Mouse (Mus musculus) gastrocnemius, adult 18-20 months (tissue): ENCODE measurements around the gene Tyrp1. TPM values are rescaled to one million over a fixed set of nuclear protein-coding genes. Genes with fewer than 3 reads are reported as not detected.

ENCODE experiments used
- DNase-seq: peaks from one replicate; pipeline ENCODE4 v3.0.0; 2021; ENCODE audit warnings: low spot score
- long read RNA-seq, 2 experiments: library from polyadenylated mRNA; stranded (forward); transcript quantifications; one replicate each; pipeline ENCODE4 v2.0.0; 2021
- total RNA-seq, 2 experiments: library from RNA; stranded (reverse); gene quantifications; 2 replicates each; pipeline ENCODE4 v1.2.3; 2021

Gene Tyrp1
- total RNA-seq: not detected
- long read RNA-seq, experiment 1: 0 reads
- long read RNA-seq, experiment 2: 0 reads

DNA sequence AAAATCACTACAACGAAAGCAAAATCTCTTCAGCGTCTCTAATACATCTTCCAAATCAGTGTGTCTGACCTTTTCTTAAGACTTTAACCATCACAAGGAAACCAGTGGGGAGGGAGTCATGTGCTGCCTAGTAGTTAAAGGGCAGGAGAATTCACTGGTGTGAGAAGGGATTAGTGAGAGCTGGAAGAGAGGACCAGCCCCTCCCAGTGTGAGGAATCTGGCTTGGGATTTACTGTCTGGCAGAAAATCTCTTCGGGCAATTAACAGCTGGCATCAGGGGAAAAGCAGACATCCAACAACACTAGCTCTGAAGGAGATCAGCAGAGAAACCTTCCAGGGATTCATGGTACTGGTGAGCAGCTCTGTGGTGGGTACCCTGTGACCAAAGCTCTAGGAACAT lies at the start of gene Tyrp1:
Gene Tyrp1, plus strand, starts transcription at position 74 of the 400 bp plus-strand sequence.
- DNase-seq: no peak

DNA sequence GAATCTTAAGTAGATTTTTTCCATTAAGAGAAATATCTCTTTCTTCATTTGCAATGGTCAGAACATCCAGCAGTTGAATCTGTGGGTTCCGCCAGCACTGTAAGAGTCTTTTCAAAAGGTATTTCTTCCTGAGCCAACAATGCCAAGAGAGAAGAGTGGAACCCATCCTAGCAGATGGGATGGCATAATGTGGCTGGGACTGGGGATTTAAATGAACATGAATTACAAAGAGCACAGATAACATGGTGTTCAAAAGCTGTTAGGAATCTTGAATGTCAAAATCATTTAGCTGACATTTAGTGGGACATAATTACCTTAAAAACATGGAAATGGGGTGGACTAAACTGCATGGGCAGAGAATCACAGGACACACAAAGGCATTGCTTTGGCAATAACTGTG lies 45.6 kb upstream of the Tyrp1 start:
- no peak for DNase-seq

DNA sequence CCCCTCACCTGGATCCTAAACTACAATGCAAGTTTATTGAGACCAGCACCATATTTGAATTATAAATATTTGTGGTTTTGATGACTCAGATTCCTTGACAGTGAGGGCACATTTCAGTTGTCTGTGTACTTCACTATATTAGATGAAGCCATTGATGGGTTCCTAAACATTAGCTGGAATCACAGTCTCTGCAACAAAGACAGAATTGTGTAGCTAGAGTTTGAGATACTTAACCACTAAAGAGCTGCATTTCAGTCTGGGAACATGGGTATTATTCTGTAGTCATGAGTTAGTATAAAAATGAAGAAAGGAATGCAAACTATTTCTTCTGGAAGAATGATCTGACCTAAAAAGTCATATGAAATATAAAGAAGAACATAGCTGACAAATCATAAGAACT lies 14.4 kb upstream of the Tyrp1 start:
- DNase-seq: no peak

DNA sequence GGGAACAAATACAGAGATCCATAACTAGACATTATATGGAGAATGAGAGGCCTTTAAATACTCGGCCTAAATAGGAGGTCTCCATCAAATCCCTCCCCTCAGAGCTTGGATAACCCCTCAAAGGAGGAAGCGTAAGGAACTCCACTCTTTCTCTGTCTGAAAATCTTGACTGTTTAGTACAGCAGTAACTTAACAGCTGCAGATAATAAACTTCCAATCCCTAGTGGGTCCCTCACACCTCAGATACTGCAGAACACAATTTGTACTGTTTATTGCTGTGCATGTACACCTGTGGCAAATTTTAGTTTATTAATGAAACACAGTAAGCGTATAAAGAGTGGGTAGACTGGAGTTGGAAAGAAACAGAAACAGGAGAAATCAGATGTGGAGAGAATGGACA lies 12.0 kb upstream of the Tyrp1 start:
- DNase-seq: no peak

DNA sequence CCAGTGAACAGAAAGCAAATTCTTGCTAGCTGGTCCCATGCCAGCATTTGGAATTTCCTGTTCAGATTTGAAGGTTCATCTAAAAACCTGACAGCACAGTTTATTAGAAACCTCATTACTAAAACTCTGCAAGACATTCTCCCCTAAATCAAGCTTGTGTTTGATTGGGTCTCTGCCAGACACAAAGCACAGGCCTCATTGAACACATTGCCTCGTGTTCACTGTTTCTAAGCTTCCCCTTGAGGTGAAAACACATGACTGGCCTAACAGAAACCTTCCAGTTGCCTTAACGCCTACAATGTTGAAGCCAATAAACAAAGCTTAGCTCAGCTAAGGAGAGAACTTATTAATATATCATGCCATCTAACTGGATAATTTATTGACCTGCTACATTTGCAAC lies 5.7 kb upstream of the Tyrp1 start:
- no peak for DNase-seq

DNA sequence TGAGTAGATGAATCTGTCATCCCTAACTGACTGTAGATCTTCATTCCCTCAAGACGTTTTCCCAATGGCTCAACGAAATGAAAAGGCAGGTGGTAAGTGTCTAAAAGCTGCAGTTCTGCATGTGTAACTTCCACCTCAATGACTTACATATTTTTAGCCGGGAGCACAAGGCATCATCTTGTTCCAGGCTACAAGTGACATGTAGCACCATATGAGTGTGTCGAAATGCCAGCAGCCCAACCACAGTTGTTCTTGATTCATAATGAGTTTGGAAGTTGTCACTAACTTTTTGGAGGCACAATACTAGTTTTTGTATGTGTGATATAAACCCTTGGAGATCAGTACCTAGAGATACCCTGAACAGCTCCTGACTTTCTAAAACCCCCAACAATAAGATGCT lies 5.4 kb downstream of the Tyrp1 start:
- DNase-seq: no peak

DNA sequence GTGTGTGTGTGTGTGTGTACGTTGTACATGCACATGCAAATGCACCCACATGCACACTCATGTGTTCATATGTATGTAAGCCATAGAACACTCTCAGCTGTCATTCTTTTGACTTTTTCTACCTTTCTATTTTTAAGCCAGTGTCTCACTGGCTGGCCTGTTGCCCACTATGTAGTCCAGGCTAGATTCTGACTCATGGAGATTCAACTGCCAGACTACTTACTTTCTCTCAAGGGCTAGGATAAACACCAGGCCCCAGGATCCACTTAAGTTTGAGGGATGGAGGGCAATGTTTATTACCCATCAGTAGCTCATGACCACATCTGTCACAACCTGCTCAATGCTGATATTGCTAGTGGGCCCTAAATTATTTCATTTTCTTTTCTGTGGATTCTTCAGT lies 8.1 kb downstream of the Tyrp1 start:
- DNase-seq: no peak

DNA sequence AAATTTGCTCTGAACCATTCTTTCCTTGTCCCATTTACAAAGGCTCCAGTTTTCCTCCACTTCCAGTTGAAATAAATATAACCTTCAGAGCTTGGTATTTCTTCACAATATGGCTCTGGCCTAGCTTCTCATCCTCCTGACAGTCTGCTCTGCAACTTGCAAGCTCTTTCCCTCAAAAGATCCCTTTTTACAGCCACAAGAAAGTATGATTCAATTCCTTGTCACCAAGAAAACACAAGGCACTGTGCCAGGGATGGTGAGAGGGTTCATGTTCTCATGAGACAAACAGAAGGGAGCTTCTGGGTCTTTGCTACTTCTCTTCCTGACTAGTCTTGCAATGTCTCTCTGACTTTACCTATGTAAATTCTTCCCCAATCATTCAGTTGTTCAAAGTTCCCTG lies 9.8 kb downstream of the Tyrp1 start:
- no peak for DNase-seq

DNA sequence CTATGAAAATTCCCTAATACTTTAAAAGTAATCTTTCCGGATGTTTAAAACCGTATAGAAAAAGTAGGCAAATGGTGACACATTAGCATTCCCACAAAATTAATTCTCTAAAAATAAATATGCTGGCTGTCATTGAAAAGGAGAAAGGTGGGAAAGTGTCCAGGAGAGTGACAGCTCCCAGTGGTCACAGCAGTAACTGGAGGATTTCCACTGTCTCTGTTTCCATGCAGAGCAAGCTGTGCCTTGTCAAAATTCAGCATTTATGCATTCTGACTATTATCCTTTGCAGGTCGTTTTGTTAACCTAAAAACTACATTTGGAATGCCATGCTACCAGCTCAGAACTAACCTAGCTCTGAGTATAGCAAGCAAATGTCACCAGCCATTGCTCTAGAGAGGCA lies 12.1 kb downstream of the Tyrp1 start:
- DNase-seq: no peak

DNA sequence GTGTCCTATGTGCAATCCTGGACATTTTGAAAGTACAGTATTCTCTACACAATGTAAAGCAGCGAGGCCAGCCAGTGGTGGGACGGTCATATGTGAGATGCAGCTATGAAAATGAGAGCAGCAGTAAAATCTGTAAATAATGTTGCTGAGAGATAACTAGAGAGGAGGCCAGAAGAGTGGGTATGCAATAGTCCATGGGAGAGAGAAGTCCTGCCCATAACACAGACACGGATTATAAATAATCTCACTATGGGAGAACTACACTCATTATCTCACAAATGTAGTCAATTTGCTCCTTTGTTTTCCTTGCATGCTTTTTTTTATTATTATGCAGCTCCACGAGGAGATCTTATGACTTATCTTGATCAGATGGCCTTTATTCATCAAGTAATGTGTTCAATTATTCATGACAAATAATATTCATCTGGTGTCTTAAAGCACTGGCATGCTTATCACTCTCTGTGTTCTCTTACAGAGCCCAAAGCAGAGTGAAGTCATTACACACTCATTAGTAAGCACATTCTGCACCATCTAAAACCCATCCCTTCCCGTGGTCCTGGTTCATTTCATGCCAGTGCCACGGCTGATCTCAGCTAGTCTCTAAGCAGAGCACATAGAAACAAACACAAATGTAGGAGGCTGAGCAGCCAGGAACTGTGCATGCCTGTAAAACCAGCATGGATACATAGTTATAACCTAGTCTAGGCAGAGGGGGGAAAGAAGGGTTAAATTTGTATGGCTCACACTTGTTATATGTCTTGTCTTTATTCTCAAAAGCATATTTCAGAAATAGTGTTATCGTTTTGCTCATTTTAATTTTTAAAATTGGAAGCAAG lies 18.9 kb downstream of the Tyrp1 start:
- DNase-seq: no peak

DNA sequence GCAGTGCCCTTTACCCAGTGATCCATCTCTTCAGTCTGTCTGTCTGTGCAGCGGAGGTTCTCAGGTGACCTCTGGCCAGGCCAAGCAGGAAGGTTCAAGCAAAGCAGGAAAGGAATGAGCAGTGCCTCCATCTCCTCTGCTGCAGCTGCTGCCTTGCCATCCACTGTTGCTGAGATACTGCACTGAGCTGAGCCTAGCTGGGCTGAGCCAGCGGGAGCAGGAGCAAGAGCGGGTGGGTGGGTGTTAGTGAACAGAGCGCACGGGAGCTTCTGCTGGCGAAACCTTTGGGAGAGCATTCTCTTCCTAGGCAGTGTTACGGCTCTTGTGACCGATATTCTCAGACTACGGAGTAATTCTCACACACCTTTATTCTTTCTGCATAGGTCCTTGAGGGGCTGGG lies 21.6 kb downstream of the Tyrp1 start:
- no peak for DNase-seq

DNA sequence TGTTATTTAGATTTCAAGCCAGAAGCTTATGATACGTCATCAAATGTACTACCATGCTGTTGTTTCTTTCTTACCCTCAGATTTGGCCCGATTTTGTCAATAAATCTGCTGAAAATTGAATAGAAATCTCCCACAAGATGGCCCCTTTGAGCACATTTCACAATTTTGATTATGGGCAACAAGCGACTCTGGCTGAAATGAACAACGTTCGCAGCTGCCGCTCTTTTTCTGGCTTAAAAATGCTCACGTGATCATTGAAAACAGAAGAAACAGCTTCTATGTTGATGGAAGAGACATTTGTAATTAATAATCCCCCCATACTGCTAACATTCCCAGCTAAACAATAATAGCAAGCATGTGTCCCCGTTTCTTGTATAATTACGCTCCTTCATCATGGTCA lies 29.0 kb downstream of the Tyrp1 start:
- no peak for DNase-seq

DNA sequence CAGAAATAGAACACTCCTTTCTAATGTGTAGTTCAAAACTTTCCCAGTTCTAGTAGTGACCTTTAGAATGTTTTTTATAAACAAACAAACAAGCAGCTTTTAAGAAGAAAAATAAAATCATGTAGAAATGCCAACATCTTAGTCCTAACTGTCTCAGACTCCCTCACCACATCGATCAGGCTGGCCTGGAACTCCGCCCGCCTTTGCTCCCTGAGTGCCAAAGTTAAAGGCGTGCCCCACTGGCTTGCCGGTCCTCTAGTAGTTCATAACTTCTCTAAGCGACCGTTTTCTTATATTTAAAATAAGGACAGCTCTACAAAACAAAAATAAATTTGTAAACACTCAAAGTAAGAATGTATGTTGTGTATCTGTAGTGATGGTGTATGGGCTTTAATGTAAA lies 30.0 kb downstream of the Tyrp1 start:
- DNase-seq: no peak

DNA sequence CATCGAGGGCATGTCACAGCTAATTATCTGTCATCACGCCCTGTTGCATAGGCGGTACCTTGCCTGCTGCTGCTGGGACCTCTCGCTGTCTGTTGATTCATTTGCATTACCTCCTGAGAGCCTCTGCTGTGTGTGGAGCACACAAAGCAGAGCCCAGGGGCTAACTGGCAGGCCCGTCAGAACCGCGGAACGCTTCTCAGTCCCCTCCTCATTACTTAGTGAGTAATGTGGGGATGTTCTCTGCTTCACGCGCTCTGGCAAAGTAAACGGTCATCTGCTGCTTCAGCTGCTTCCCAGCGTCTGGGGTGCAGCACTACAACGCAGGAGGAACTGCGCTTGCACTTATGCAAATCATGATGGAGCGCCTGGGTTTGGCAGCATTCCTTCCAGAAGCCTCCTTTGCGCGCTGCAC lies 30.6 kb downstream of the Tyrp1 start:
- no peak for DNase-seq

DNA sequence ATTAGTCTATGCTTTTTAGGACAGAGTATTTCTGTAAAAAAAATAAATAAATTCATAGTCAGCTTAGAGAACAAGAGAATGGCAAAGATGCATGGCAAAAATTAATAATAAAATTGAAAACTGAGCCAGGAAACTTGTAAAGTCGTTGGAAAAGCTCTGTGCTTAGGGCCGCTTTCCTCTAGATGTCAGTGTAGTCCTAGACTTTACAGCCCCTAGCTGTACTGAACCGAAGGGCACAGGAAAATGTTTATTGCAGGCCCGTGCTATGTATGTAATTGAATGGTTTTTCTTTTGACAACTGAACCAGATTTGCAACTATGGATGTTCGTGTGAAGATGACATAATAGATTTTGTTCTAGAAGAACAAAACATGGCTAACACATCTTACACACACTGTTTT lies 32.1 kb downstream of the Tyrp1 start:
- DNase-seq: no peak

DNA sequence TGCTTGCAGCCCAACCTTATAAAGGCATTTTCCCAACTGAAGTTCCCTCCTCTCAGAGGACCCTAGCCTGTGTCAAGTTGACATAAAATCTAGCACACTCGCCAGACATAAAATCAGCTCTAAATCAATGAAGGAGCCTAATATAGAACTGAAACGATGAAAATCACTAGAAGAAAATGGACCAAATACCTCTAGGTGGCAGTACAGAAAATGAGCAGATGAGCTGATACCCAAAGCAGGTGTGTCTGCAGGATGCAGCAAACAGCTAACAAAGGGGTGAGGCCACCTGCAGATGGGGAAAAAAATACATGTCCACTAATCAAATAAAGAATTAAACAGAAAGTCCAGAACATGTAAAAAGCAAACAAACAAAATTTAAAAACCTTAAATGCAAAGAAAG lies 35.7 kb downstream of the Tyrp1 start:
- DNase-seq: no peak

DNA sequence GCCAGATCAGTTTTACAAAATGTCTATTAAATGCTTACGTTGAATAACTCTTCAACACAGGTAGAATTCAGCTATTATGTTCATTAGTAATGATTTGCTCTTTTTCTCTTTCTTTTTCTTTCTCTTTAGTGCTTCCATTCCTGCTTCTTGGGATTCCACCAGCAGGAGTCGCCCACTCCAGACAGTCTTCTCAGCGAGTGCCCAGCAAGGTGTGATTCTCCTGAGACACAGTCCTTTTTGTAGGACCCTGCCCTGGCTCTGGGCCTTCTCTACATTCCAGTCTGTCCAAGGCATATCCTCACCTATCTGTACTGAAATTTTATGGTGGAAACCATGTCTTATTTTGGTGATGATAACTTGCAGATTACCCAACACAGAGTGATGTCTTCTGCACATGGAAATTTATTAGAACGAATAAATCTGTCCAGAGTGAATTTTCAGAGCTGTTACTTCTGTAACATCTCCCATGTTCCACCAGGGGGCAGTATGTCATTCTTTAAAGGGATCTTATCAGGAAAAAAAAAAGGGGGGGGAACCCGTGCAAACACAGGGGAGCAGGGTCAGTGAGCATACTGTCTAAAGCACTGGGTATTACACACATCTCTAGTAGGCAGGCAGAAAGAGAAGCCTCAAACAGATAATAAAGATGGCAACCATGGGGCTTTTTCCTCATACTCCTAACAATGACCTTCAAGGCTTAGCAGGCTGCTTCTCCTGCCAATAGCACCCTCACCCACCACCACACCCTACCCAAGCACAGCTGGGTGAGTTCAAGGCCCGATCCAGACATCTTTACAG lies 39.1 kb downstream of the Tyrp1 start:
- DNase-seq: peak; percentile 6

DNA sequence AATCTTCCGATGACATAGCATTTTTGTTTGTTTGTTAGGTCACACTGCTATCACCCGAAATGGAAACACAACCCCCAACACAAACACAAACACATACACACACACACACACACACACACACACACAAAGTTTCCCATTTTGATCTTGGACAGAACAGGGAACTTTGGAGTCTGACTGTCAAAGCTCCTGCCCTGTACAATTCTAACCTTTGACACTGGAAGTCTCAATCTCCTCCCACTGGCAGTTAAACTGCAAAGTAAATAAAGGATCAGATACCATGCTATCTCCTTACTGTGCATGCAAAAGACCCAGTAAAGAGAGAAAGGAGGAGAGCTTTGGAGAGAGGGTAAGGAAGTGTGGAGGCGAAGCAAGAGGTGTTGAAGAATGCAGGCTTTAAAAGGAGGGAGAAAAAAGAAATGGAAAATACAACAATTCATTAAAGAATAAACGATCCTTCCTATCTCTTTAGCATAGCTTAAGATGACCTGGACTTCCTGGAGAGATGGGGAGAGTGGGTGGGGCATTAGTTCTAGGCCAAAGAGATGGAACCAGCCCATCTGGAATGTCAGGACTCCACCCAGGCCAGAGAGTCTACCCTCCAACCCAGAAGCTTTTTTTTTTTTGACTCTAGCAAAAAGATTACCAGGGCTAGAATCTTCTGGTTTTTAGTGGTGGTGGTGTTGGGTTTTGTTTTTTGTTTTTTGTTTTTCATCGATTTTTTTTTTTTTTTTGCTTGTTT lies 40.4 kb downstream of the Tyrp1 start:
- DNase-seq: no peak

DNA sequence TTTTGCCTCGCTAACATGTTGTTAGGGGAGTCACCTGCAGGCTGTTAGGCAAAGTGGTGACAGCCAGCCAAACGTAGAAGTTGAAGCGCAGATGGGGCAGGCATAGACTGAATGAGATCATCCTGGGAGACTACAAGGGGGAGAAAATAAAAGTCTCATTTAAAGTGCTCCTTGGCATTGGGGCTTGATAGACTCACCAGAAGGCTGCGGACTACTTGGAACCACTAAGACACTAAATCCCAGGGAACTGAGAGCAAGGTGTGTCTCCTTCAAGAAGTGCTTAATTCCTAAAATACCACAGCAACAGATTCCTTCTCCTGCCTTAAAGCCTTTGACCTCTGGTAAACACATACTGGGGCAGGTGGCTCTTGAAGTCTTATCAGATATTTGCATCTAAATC lies 41.1 kb downstream of the Tyrp1 start:
- DNase-seq: no peak

DNA sequence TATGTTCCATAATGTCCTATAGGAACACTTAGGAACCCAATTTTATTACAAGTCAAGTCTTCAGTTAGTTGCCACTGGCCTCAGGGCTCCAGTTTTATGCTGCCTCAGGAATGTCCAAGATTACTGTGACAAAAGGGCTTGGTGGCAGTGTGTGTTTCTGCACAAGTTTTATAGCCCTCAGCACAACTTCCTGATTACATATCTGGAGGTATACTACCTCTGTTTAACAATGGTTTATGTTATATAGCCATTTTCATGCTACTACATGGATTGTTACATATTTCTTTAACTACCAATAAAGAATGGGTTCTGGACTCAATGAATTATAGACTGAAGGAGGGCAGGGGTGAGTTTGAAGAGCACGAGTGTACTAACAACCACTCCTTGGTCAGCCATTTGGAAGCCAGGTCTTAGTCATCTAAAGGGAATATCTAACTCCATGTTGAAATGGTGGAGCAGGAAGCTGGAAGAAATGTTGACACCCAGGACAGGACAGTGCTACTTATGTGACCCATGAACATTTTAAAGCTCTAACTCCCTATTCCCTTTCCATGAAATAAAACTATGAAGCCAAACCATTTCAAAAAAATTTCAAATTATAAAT lies 48.2 kb downstream of the Tyrp1 start:
- no peak for DNase-seq

DNA sequence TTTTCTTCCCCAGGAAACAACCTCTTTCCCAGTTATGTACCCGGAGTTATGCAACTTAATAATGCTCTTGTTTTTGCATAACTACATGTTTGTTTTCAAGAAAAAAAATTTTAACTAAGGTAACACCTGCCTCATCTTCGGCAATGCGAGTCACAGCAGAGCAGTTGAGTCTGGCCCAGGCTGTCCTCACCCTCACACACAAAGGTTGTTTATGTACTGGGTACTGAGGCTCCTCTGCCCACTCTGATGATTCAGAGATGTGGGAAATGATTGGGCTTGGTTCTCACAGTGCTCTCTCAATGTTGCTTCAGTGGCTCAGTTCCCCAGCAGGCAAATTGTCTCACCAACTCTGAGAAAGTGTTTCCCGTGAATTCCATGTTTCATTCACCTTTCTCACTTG lies 52.7 kb downstream of the Tyrp1 start:
- DNase-seq: no peak

DNA sequence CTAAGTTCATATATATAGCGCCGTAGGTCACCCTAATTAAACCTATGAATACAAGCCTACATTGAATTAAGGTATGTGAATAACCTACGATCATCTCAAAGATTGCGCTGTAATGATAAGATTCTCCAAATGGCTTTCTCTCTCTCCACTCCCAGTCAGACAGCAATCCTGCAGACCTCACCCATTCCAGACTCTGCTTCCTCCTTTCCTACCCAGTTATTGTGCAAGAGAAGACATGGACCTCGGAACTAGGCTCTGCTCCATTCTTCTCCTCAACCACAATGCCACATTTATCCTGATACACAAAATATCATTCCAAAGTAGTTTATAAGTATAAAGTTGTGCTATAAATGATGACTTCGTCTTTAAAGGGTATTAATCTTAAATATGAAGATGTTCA lies 57.1 kb downstream of the Tyrp1 start:
- no peak for DNase-seq
